Mouse (Mus musculus) forebrain, embryonic 13.5 days (tissue): ENCODE results near the gene Itgb4. TPM values are rescaled to one million over a fixed set of nuclear protein-coding genes. Genes with fewer than 3 reads are reported as not detected.

ENCODE experiments used
- ATAC-seq: fragments of 200-750 bp; cut with Nextera tagmentation; 2 replicates; pipeline ENCODE4 v1.8.0; 2017
- H3K27ac ChIP-seq: fragments of 300-500 bp; sonication (generic); 2 replicates; pipeline ENCODE4 v1.5.1; 2015; ENCODE audit warnings: inconsistent platforms, mild to moderate bottlenecking, moderate library complexity
- H3K27me3 ChIP-seq: fragments of 300-500 bp; sonication (generic); 2 replicates; pipeline ENCODE4 v1.6.1; 2015; ENCODE audit warnings: mild to moderate bottlenecking, inconsistent platforms
- H3K36me3 ChIP-seq: fragments of 300-500 bp; sonication (generic); 2 replicates; pipeline ENCODE4 v1.6.1; 2015; ENCODE audit warnings: mild to moderate bottlenecking, inconsistent platforms; ENCODE audit not compliant: poor library complexity, severe bottlenecking
- H3K4me1 ChIP-seq: fragments of 300-500 bp; sonication (generic); 2 replicates; pipeline ENCODE4 v1.6.1; 2015; ENCODE audit warnings: inconsistent platforms
- H3K4me2 ChIP-seq: fragments of 300-500 bp; sonication (generic); 2 replicates; pipeline ENCODE4 v1.6.1; 2015; ENCODE audit warnings: inconsistent platforms, mild to moderate bottlenecking, moderate library complexity
- H3K4me3 ChIP-seq: fragments of 300-500 bp; sonication (generic); 2 replicates; pipeline ENCODE4 v1.5.1; 2015; ENCODE audit warnings: mild to moderate bottlenecking, inconsistent platforms
- H3K9ac ChIP-seq: fragments of 300-500 bp; sonication (generic); 2 replicates; pipeline ENCODE4 v1.6.1; 2015; ENCODE audit warnings: mild to moderate bottlenecking, inconsistent platforms
- H3K9me3 ChIP-seq: fragments of 300-500 bp; sonication (generic); replicated peaks from 2 replicates; pipeline ENCODE4 v1.6.1; 2016; ENCODE audit warnings: inconsistent platforms
- WGBS: fragments of 180-500 bp; shearing (Covaris S2); methylation state at CpG from one replicate; pipeline ENCODE4 v1.1.7; 2015; 5-methylcytosine and 5-hydroxymethylcytosine counted together
- polyA plus RNA-seq: library from polyadenylated mRNA; unstranded; fragments of >200 nt; fragmentation: Nextera tagmentation; extraction: Ambion mirVana; gene quantifications from 2 replicates; pipeline ENCODE4 v1.2.1, GENCODE M21; 2015

Itgb4 gene
- polyA plus RNA-seq, 1 experiment from 2014 or later, result 0.21 TPM

DNA sequence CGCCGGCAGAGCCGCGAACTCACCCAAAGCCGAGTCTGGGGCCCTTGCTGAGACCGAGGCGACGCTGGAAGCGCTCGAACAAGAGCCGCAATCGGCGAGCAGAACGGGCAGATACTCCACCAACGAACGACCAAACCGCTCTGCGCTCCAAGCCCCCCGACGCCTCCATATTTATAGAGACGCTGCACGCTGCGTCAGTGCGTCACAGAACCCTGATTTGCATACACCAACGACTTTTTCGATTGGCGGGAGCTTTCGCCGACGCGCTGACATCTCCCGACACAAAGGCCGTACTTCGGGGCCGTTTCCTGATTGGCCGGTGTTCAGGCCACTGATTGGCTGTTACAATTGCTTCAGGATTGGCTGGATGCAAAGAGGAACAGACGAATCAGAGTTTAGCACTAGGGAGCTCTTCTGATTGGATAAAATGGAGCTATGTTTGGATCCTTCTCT, 49.9 kb downstream of the Itgb4 start:
- Histone ChIP-seq H3K36me3 (peaks cover 26% of the 10 kb centered on the region), H3K27me3 (peaks cover 3% of the 10 kb centered on the region; the same call in 1 of the 2 replicates), H3K4me1 (peaks cover 16% of the 10 kb centered on the region), H3K27ac (peak overlapping the region; percentile 100), H3K4me2 (peak overlapping the region; percentile 78), H3K4me3 (peak overlapping the region; percentile 99), H3K9me3 (no peaks in the 10 kb centered on the region), H3K9ac (peak overlapping the region; percentile 100)
- under 1% methylated on average over 37 of the region's 37 CpGs for WGBS
- ATAC-seq, result peak; percentile 97

DNA sequence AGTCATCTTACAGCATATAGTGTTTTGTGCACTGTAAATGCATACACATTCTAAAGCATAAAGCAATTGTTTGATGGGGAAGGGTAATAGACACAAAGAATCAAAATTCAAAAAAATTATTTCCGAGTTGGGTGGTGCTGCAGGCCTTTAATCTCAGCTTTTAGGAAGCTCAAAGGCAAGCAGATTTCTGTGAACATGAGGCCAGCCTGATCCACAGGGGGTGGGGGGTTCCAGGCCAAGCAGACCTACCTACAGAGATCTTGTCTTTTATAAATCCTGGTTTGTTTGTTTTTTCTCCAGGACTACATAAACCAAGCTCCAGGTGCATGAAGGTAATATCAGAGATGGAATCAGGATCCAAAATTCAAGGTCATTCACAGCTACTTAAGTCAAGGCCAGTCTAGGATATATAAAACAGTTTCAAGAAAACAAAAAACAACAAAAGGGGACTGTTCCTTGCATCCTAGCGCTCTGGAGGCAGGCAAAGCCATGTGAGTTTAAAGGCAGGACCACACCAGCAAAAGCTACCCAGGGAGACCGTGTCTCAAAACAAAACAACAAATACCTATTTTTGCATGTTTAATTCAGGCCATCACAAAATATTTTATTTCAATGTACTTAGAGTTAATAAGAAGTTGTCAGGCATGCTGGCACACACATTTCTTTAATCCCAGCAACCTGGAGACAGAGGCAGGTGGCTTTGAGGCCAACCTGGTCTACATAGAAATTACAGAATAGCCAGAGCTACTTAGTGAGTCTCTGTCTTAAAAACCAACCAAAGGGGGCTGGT, 50.7 kb downstream of the Itgb4 start:
- no peak for ATAC-seq
- 88% methylated on average over 3 of the region's 3 CpGs for WGBS
- no peak overlapping the region for H3K9ac ChIP-seq
- no peak overlapping the region for H3K4me3 ChIP-seq
- no peaks in the 10 kb centered on the region for H3K9me3 ChIP-seq
- H3K4me1 ChIP-seq, result peaks cover 20% of the 10 kb centered on the region
- peaks cover 3% of the 10 kb centered on the region; the same call in 1 of the 2 replicates for H3K27me3 ChIP-seq
- H3K36me3 ChIP-seq, result peaks cover 22% of the 10 kb centered on the region
- H3K27ac ChIP-seq, result peak overlapping the region; percentile 6; the same call in 1 of the 2 replicates
- no peak overlapping the region for H3K4me2 ChIP-seq

DNA sequence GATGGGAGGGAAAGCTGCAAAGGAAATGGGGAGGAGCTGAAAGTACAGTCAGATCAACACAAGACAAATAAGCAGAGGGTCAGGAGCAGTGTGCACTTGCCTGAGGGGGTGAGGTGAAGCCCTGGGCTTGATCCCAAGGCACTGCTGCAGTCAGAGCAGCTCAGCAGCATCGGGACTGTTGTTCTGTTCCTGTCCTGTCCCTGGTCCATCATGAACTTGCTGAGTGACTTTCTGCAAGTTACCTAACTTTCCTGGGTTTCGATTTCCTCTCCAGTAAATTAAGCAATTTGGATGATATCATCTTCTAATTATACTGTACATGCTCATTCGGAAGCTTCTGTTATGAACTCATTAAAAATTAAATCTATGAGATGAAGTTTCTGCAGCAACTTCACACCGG, 53.2 kb downstream of the Itgb4 start, which contains the start of gene H3f3b:
Gene H3f3b (minus strand): TSS at position 207 of the 400 bp plus-strand sequence.
- peaks cover 3% of the 10 kb centered on the region; the same call in 1 of the 2 replicates for H3K27me3 ChIP-seq
- no peaks in the 10 kb centered on the region for H3K36me3 ChIP-seq
- ATAC-seq, result no peak
- H3K9ac ChIP-seq, result no peak within 1 kb of the TSS
- no peaks in the 10 kb centered on the region for H3K9me3 ChIP-seq
- no peak within 1 kb of the TSS for H3K4me2 ChIP-seq
- peaks cover 23% of the 10 kb centered on the region for H3K4me1 ChIP-seq
- H3K4me3 ChIP-seq, result no peak within 1 kb of the TSS
- 83% methylated on average over 4 of the region's 4 CpGs for WGBS
- H3K27ac ChIP-seq, result no peak within 1 kb of the TSS

DNA sequence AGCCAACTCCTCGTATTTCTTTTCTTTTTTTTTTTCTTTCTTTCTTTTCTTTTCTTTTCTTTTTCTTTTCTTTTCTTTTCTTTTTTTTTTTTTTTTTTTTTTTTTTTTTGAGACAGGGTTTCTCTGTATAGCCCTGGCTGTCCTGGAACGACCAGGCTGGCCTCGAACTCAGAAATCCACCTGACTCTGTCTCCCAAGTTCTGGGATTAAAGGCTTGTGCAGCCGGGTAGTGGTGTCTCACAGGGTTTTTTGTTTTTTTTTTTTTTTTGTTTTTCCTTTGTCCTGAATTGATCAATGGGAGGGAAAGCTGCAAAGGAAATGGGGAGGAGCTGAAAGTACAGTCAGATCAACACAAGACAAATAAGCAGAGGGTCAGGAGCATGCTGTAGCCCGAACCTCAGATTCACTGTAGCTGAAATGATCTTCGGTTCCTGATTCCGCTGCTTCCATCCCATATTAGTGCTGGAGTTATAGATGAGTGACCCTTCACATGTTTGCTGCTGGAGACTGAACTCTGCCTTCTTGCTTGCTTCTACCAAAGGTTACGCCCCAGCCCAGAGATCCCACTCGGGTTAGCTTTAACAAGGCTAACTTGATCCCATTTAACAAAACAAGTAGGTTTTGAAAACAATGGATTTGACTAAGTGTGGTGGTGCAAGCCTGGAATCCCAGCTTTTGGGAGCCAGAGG, 53.8 kb downstream of the Itgb4 start:
- no peaks in the 10 kb centered on the region for H3K9me3 ChIP-seq
- H3K27ac ChIP-seq, result no peak overlapping the region
- peaks cover 28% of the 10 kb centered on the region for H3K4me1 ChIP-seq
- peaks cover 3% of the 10 kb centered on the region; the same call in 1 of the 2 replicates for H3K27me3 ChIP-seq
- ATAC-seq, result no peak
- no peak overlapping the region for H3K4me3 ChIP-seq
- H3K4me2 ChIP-seq, result no peak overlapping the region
- no peak overlapping the region for H3K9ac ChIP-seq
- H3K36me3 ChIP-seq, result no peaks in the 10 kb centered on the region
- WGBS, result 79% methylated on average over 9 of the region's 9 CpGs

DNA sequence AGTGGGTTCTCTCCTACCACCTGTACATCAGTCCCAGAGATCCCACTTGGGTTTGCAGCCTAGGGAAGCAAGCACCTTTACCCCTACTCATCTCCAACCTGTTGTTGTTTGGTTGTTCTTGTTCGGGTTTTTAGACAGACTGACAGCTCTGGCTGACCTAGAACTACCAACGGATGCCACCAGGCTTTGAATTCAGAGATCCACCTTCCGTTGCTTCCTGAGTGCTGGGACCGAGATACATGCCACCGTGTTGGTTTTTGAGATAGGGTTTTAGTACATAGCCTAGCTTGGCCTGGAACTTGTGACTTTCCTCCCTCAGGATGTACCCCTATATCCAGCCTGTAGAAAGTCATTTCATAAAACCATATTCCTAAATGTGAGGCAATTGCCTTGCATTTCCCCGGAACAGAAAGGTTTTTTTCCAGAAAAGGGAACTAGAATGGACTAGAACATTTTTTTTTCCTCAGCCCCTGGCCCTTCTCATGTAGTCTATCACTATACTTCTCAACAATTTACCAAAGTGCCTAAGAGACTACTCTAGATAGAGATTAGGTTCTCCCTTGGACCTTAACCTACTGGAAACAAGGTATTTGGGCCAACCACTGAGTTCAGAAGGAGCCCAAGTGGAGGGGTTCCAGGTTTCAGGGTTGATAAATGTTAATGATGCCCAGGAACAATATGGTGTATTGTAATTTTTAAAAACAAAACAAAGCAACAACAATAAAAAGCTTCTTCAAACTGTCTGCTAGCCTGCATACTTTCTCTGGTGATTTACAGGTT, 54.8 kb downstream of the Itgb4 start:
- Histone ChIP-seq H3K4me2 (peak overlapping the region; percentile 88), H3K9me3 (no peaks in the 10 kb centered on the region), H3K9ac (peak overlapping the region; percentile 45; the same call in 1 of the 2 replicates), H3K4me1 (peaks cover 30% of the 10 kb centered on the region), H3K36me3 (no peaks in the 10 kb centered on the region), H3K27ac (no peak overlapping the region; the same call in 1 of the 2 replicates), H3K4me3 (peak overlapping the region; percentile 64), H3K27me3 (peaks cover 3% of the 10 kb centered on the region; the same call in 1 of the 2 replicates)
- no peak for ATAC-seq
- 87% methylated on average over 6 of the region's 6 CpGs for WGBS

DNA sequence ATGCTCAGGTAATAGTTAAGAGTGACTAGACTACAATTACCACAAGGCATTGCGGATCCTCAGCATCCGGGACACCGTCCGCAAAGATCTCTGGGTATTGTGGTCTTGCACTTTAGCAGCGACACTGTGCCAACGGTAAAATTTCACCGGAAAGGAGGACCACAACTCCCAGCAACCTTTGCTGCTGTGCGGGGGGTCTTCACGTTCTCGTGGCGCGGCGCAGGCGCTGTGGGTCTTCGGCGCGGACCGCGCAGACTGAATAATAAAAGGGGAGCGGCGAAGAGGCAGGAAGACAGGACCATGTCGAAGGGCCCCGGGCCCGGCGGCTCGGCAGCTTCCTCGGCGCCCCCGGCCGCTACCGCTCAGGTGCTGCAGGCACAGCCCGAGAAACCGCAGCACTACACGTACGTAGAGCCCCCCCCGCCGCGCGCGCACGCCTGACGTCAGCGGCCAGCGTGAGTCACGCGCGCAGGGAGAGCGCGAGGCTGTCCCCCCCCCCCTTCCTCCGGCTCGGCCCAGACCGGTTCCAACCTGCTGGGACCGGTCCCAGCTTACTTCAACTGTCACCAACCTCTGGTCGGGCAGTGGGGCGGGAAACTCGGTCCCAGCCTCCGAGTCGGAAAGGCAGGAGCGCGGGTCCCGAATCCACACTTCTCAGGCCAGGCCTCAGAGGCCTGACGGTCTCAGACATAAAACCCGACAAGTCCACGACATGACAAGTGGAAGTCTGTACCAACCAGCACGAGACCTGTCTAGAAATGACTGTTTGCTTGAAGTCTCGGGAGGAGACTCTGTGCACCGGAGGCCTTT, 55.8 kb downstream of the Itgb4 start, which contains the start of gene Unk:
Gene Unk (plus strand): TSS at position 235 of the 810 bp plus-strand sequence.
- Histone ChIP-seq H3K36me3 (peaks cover 5% of the 10 kb centered on the region; the same call in 1 of the 2 replicates), H3K9me3 (no peaks in the 10 kb centered on the region), H3K27ac (peak within 1 kb of the TSS; percentile 99), H3K9ac (peak within 1 kb of the TSS; percentile 81), H3K27me3 (peaks cover 3% of the 10 kb centered on the region; the same call in 1 of the 2 replicates), H3K4me3 (peak within 1 kb of the TSS; percentile 64), H3K4me1 (peaks cover 30% of the 10 kb centered on the region), H3K4me2 (peak within 1 kb of the TSS; percentile 88)
- under 1% methylated on average over 63 of the region's 67 CpGs for WGBS
- ATAC-seq, result peak; percentile 95

DNA sequence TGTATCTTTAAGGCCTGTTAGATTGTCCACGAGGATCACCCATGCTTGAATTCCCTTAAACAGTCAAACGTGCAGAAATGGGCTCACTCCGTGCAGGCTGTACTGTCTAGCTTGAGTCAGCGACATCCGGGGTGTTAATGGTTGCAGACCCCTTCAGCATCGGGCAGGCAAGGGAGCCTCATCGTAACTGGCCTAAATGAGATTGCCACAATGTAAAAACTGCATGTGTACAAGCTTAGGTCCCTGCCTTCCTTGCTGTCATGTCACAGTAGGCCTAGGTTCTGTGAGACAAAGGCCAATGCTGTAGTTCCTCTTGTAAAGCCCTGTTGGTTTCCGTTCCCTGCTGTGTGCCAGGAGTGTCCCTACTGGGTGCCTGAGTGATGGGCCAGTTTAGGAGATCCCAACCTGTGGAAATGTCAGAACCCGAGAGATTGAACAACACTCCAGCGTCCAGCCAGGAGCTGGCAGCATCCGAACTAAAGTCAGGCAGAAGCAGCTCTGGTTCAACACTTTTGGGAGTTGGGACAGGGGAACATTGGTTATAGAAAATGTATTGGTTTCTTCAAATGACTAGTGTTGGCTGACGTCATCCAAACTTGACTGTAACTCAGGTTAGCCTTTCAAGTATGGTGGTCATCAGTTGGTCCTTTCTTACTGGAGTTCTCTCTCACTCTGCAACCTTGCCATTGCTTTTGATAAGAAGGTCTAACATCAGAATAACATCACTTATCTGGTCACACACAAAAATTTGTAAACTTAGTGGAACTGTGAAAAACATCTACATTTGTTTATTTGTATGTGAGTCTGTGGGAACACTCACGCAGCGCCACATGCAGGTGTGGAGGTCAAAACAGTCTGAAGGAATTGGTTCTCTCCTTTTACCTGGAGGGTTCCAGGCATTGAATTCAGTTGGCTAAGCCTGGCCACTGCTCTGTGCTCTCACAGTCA, 56.7 kb downstream of the Itgb4 start:
- H3K4me2 ChIP-seq, result peak overlapping the region; percentile 88
- peaks cover 5% of the 10 kb centered on the region; the same call in 1 of the 2 replicates for H3K36me3 ChIP-seq
- ATAC-seq, result peak; percentile 28
- H3K9me3 ChIP-seq, result no peaks in the 10 kb centered on the region
- 28% methylated on average over 14 of the region's 14 CpGs for WGBS
- H3K27ac ChIP-seq, result peak overlapping the region; percentile 99
- peaks cover 3% of the 10 kb centered on the region; the same call in 1 of the 2 replicates for H3K27me3 ChIP-seq
- H3K9ac ChIP-seq, result peak overlapping the region; percentile 81
- peak overlapping the region; percentile 64 for H3K4me3 ChIP-seq
- H3K4me1 ChIP-seq, result peaks cover 30% of the 10 kb centered on the region

DNA sequence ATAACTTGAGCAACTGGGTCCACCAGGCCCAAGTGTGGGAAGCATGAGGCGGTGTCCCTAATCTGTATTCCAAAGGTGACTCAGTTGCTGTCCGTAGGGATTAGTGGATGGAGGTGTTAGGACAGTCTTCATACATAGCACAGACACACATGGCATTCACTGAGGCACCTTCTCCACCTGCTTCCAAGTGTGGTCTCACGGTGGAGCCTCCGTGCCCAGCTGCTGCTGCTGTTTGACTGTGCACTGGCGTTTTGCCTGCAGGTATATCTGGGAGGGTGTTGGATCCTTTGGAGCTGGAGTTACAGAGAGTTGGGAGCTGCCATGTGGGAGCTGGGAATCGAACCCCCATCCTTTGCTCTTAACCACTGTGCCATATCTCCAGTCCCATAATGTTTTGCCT, 60.1 kb downstream of the Itgb4 start:
- Histone ChIP-seq H3K9ac (no peak overlapping the region), H3K27ac (no peak overlapping the region), H3K4me1 (peaks cover 27% of the 10 kb centered on the region), H3K36me3 (peaks cover 17% of the 10 kb centered on the region), H3K9me3 (no peaks in the 10 kb centered on the region), H3K27me3 (no peaks in the 10 kb centered on the region), H3K4me2 (no peak overlapping the region), H3K4me3 (no peak overlapping the region)
- ATAC-seq, result no peak
- 95% methylated on average over 6 of the region's 6 CpGs for WGBS

DNA sequence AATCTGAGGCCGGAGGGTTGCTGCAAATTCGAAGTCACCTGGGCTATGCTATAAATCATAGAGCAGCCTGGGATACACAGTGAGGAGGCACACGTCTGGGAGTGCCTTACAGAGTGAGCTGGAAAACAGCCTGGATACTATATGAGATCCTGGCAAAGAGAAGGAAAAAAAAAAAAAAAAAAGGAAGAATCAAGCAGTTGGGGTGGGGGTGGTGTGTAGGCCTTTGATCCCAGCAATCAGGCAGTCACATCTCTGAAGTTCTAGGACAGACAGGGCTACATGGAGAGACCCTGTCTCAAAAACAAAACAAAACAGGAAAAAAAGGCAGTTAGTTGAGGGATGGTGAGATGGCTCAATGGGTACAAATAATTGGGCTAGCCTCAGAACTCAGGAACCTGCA, 62.2 kb downstream of the Itgb4 start:
- H3K4me1 ChIP-seq, result peaks cover 17% of the 10 kb centered on the region
- no peak overlapping the region for H3K27ac ChIP-seq
- H3K36me3 ChIP-seq, result peaks cover 34% of the 10 kb centered on the region
- no peak overlapping the region for H3K4me2 ChIP-seq
- 96% methylated on average over 3 of the region's 3 CpGs for WGBS
- H3K4me3 ChIP-seq, result no peak overlapping the region
- H3K9me3 ChIP-seq, result no peaks in the 10 kb centered on the region
- no peak for ATAC-seq
- H3K9ac ChIP-seq, result no peak overlapping the region
- H3K27me3 ChIP-seq, result no peaks in the 10 kb centered on the region

DNA sequence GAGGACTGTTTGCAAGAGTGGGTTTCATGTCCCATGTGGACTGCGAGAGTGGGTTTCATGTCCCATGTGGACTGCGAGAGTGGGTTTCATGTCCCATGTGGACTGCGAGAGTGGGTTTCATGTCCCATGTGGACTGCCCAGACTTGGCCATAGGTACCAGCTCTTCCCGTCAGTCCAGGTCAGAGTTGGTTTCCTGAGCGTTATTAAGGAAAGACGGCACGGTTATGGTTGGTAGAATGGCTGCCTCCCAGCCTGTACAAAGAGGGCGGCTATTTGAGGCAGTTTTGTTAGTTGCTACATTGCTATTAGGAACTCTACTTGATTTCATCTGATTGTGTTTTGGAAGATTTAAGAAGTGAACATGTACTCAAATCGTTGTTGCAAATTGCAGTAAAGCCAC, 63.3 kb downstream of the Itgb4 start:
- 95% methylated on average over 9 of the region's 9 CpGs for WGBS
- Histone ChIP-seq H3K9ac (no peak overlapping the region), H3K27ac (no peak overlapping the region), H3K36me3 (peaks cover 44% of the 10 kb centered on the region), H3K4me2 (no peak overlapping the region), H3K4me3 (no peak overlapping the region), H3K9me3 (no peaks in the 10 kb centered on the region), H3K4me1 (peaks cover 7% of the 10 kb centered on the region), H3K27me3 (no peaks in the 10 kb centered on the region)
- no peak for ATAC-seq
